Mouse (Mus musculus): ENCODE measurements around the gene Rpl27.

DNA sequence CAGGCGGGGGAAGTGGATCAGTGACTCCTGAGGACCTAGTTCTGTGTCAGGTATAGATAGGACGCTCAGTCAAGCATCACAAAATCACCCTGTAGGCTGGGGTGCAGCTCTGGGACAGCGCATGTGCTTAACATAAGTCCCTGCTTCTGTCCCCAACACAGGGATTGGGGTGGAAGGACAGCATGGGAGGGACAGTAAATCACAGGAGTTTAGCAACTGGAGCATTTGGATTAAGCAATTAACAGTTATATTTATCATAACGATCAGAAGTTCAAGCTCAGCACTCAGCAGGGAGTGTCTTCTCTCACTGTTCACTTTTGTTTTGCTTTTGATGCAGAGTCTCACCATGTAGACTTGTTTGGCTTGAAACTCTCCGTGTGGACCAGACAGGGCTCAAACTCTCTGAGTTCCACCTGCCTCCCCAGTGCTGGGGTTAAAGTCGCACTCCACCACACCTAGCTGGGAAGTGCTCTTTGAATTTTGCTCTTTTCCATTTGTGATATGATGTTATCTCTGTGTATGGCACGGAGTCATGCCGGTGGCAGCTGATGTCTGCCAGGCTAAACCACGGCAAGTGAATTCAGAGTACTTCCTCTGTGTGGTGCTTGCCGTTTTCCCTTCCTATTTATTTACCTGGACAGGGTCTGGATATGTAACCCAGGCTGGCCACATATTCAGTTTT is 10.1 kb downstream of the Rpl27 start:
- TF ChIP-seq CTCF (IDR thresholded peaks at IDR 0.05 in 2 of 3, conservative IDR thresholded peaks at IDR 0.05 in 1 of 3; ENCODE audit: control insufficient read depth in 1 of 3, insufficient read depth in 1 of 3, low read depth in 2 of 3, low read length in 3 of 3, poor library complexity in 1 of 3, severe bottlenecking in 1 of 3), result no peak
- TF ChIP-seq POLR2A (IDR thresholded peaks at IDR 0.05; ENCODE audit: control insufficient read depth in 1 of 2, insufficient read depth in 1 of 2, low read depth in 1 of 2, low read length in 2 of 2, poor library complexity in 1 of 2), result no peak
- no peak for TF ChIP-seq POLR2AphosphoS2 (IDR thresholded peaks at IDR 0.05; ENCODE audit: low read length)
- TF ChIP-seq ZC3H11A (IDR thresholded peaks at IDR 0.05; ENCODE audit: low read depth, low read length), result no peak
- TF ChIP-seq MXI1 (IDR thresholded peaks at IDR 0.05; ENCODE audit: low read depth, low read length), result peak; percentile 26; the same call in 1 of the 2 replicates
- no peak for TF ChIP-seq CHD2 (IDR thresholded peaks at IDR 0.05; ENCODE audit: low read length)
- TF ChIP-seq ZKSCAN1 (IDR thresholded peaks at IDR 0.05; ENCODE audit: low read depth, low read length), result no peak

Data from MEL (cell line).